Mouse (Mus musculus): ENCODE measurements at regions not wholly inside any gene's neighbourhood (a gene's known extent, or its start where the extent isn't known, plus 50 kb on each side); places are given as distances from the start of the nearest gene placed in this dataset.

- 80% methylated on average over 14 of the region's 14 CpGs for WGBS
- H3K27me3 ChIP-seq (ENCODE audit: control insufficient read depth, insufficient read depth, low read length): no peaks in the 10 kb centered on the region
- TF ChIP-seq POLR2A (IDR thresholded peaks at IDR 0.05; ENCODE audit: borderline replicate concordance, extremely low read depth, insufficient read depth, insufficient read length): no peak
Measured at GRCm38 (mm10) chr2:73985238-73985910, 74.2 kb upstream of the Atp5g3 start.

DNA sequence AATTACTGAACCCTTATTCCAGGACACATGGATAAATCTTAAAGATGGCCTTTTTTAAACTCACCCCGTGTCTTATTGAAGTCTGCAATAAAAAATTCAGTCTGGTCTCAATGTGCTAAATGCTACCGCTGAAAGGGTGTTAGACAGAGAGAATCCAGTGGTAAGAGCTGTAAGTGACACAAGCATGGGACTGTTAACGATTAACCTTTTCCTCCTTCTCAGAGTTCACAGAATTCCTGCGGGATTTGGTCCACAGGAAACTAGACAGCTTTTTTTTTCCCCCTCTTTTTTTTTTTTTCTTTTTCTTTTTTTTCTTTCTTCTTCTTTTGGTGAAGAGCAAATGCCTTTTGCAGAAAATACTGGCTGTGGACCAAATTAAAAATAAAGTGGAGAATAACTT, 72.0 kb upstream of the Atp5g3 start:
- H3K27ac ChIP-seq (replicated peaks; ENCODE audit: low read depth, low read length): no peak overlapping the region
- no peak for DNase-seq (ENCODE audit: low spot score)

More at GRCm38 (mm10) chr2:73985238-73985910, 74.2 kb upstream of the Atp5g3 start:
- H3K4me1 ChIP-seq (ENCODE audit: control insufficient read depth, insufficient read depth, low read length): no peaks in the 10 kb centered on the region; the same call in 1 of the 2 replicates
- H3K4me3 ChIP-seq (replicated peaks; ENCODE audit: low read length): no peak overlapping the region
- H3K36me3 ChIP-seq (ENCODE audit: control insufficient read depth, insufficient read depth, low read length): no peaks in the 10 kb centered on the region
- no peak overlapping the region for H3K9ac ChIP-seq (ENCODE audit: low read depth, low read length, severe bottlenecking)
- H3K4me2 ChIP-seq (replicated peaks; ENCODE audit: low read depth, low read length, severe bottlenecking): no peak overlapping the region
- H3K9me3 ChIP-seq (ENCODE audit: control insufficient read depth, low read length): no peaks in the 10 kb centered on the region
- no peak for ATAC-seq (ENCODE audit: low FRiP score, low read depth)
- DNase-seq (ENCODE audit: low spot score): no peak
- H3K27ac ChIP-seq (replicated peaks; ENCODE audit: low read depth, low read length): no peak overlapping the region

GRCm38 (mm10) chr2:73978072-73978471, 66.9 kb upstream of the Atp5g3 start:
- 16% methylated on average over 15 of the region's 15 CpGs for WGBS
- H3K27me3 ChIP-seq (ENCODE audit: control insufficient read depth, insufficient read depth, low read length): no peaks in the 10 kb centered on the region
- TF ChIP-seq POLR2A (IDR thresholded peaks at IDR 0.05; ENCODE audit: borderline replicate concordance, extremely low read depth, insufficient read depth, insufficient read length): no peak

More for the DNA sequence above, 72.0 kb upstream of the Atp5g3 start:
- H3K4me1 ChIP-seq (ENCODE audit: control insufficient read depth, insufficient read depth, low read length): peaks cover 5% of the 10 kb centered on the region
- H3K36me3 ChIP-seq (ENCODE audit: control insufficient read depth, insufficient read depth, low read length): no peaks in the 10 kb centered on the region
- WGBS: 17% methylated on average over 4 of the region's 4 CpGs
- H3K4me3 ChIP-seq (replicated peaks; ENCODE audit: low read length): no peak overlapping the region
- no peak for TF ChIP-seq POLR2A (IDR thresholded peaks at IDR 0.05; ENCODE audit: borderline replicate concordance, extremely low read depth, insufficient read depth, insufficient read length)
- no peaks in the 10 kb centered on the region for H3K9me3 ChIP-seq (ENCODE audit: control insufficient read depth, low read length)
- H3K4me2 ChIP-seq (replicated peaks; ENCODE audit: low read depth, low read length, severe bottlenecking): no peak overlapping the region
- no peaks in the 10 kb centered on the region for H3K27me3 ChIP-seq (ENCODE audit: control insufficient read depth, insufficient read depth, low read length)
- H3K9ac ChIP-seq (ENCODE audit: low read depth, low read length, severe bottlenecking): no peak overlapping the region
- ATAC-seq (ENCODE audit: low FRiP score, low read depth): no peak

DNA sequence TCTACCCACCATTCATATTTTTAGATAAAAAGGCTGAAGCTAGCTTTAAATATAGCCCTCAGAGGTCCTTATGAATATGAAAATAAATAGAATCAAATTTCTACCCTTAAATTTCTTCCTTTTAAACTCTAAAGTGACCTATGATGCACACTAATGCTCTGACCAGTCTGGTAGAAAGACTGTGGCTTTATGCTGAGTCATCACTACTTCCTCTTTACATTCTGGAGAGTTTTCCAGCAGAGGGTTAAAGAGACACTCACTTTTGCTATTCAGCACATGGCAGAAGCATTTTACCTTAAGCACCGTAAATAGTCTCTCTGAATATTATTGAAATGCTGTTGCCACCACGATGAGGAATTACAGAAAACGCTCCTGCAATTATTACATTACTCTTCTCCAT, 62.6 kb upstream of the Atp5g3 start:
- peaks cover 9% of the 10 kb centered on the region for H3K4me1 ChIP-seq (ENCODE audit: control insufficient read depth, insufficient read depth, low read length)
- H3K4me3 ChIP-seq (replicated peaks; ENCODE audit: low read length): no peak overlapping the region
- H3K9me3 ChIP-seq (ENCODE audit: control insufficient read depth, low read length): no peaks in the 10 kb centered on the region
- DNase-seq (ENCODE audit: low spot score): no peak
- no peaks in the 10 kb centered on the region for H3K36me3 ChIP-seq (ENCODE audit: control insufficient read depth, insufficient read depth, low read length)
- no peak for ATAC-seq (ENCODE audit: low FRiP score, low read depth)
- H3K27me3 ChIP-seq (ENCODE audit: control insufficient read depth, insufficient read depth, low read length): no peaks in the 10 kb centered on the region
- H3K4me2 ChIP-seq (replicated peaks; ENCODE audit: low read depth, low read length, severe bottlenecking): no peak overlapping the region
- TF ChIP-seq POLR2A (IDR thresholded peaks at IDR 0.05; ENCODE audit: borderline replicate concordance, extremely low read depth, insufficient read depth, insufficient read length): no peak
- WGBS: 58% methylated on average over 3 of the region's 3 CpGs
- H3K9ac ChIP-seq (ENCODE audit: low read depth, low read length, severe bottlenecking): no peak overlapping the region
- no peak overlapping the region for H3K27ac ChIP-seq (replicated peaks; ENCODE audit: low read depth, low read length)

More at GRCm38 (mm10) chr2:73978072-73978471, 66.9 kb upstream of the Atp5g3 start:
- peak overlapping the region; percentile 35 for H3K4me2 ChIP-seq (replicated peaks; ENCODE audit: low read depth, low read length, severe bottlenecking)
- ATAC-seq (ENCODE audit: low FRiP score, low read depth) (no peak), DNase-seq (ENCODE audit: low spot score) (no peak)
- no peak overlapping the region for H3K4me3 ChIP-seq (replicated peaks; ENCODE audit: low read length)
- H3K27ac ChIP-seq (replicated peaks; ENCODE audit: low read depth, low read length): no peak overlapping the region
- H3K4me1 ChIP-seq (ENCODE audit: control insufficient read depth, insufficient read depth, low read length): peaks cover 11% of the 10 kb centered on the region
- no peaks in the 10 kb centered on the region for H3K36me3 ChIP-seq (ENCODE audit: control insufficient read depth, insufficient read depth, low read length)
- H3K9ac ChIP-seq (ENCODE audit: low read depth, low read length, severe bottlenecking): no peak overlapping the region
- H3K9me3 ChIP-seq (ENCODE audit: control insufficient read depth, low read length): no peaks in the 10 kb centered on the region

DNA sequence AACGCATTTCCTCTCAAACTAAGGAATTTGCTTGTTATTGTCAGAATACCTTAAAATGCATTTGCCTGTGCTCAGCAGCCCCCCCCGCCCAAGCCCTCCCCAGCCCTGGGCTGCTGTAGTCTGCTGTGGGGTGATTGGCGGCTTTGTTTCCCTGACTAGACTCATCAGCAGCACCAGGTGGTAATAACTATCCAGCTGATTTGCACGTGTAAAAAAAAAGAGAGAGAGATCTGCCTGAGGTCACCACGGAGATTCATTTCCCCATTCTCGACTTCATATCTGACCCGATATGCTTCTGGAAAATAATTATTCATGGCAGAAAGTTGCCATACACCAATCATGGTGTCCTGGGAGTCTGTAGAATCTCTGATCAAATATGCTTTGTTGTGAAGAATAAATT, 56.5 kb upstream of the Atp5g3 start:
- H3K27me3 ChIP-seq (ENCODE audit: control insufficient read depth, insufficient read depth, low read length): no peaks in the 10 kb centered on the region
- H3K9me3 ChIP-seq (ENCODE audit: control insufficient read depth, low read length): no peaks in the 10 kb centered on the region
- no peaks in the 10 kb centered on the region for H3K36me3 ChIP-seq (ENCODE audit: control insufficient read depth, insufficient read depth, low read length)
- H3K4me1 ChIP-seq (ENCODE audit: control insufficient read depth, insufficient read depth, low read length): 0 out of 2 replicates have a peak, but pooled peaks cover 2% of the 10 kb centered on the region
- no peak overlapping the region for H3K4me2 ChIP-seq (replicated peaks; ENCODE audit: low read depth, low read length, severe bottlenecking)
- no peak for TF ChIP-seq POLR2A (IDR thresholded peaks at IDR 0.05; ENCODE audit: borderline replicate concordance, extremely low read depth, insufficient read depth, insufficient read length)
- no peak overlapping the region for H3K4me3 ChIP-seq (replicated peaks; ENCODE audit: low read length)
- ATAC-seq (ENCODE audit: low FRiP score, low read depth) (no peak), DNase-seq (ENCODE audit: low spot score) (no peak)
- H3K9ac ChIP-seq (ENCODE audit: low read depth, low read length, severe bottlenecking): no peak overlapping the region
- WGBS: 41% methylated on average over 7 of the region's 7 CpGs
- no peak overlapping the region for H3K27ac ChIP-seq (replicated peaks; ENCODE audit: low read depth, low read length)

All from limb, embryonic 14.5 days (tissue).